Mouse (Mus musculus) CH12.LX (cell line): Measurements from ENCODE around the gene Zfp53. TPM values are rescaled to one million over a fixed set of nuclear protein-coding genes. Genes with fewer than 3 reads are reported as not detected.

ENCODE experiments used
- DNase-seq: peaks from one replicate; pipeline ENCODE4 v3.0.0-alpha.2; 2013; ENCODE audit errors: extremely low read depth
- H3K27ac ChIP-seq: 2 replicates; pipeline ENCODE4 v1.5.1; 2012; ENCODE audit warnings: low read depth, mild to moderate bottlenecking, control low read depth, moderate library complexity; ENCODE audit not compliant: insufficient read depth
- H3K27me3 ChIP-seq: replicated peaks from 2 replicates; pipeline ENCODE3; 2012; ENCODE audit warnings: inconsistent platforms
- H3K36me3 ChIP-seq, 2 experiments: replicated peaks in 1 of 2; 2 replicates each; pipeline versions ENCODE3 to v1.6.1; 2012; ENCODE audit warnings: inconsistent platforms in 1 of 2, low read length in 1 of 2, mild to moderate bottlenecking in 1 of 2, mixed read lengths in 1 of 2, moderate library complexity in 1 of 2; ENCODE audit not compliant: control insufficient read depth in 1 of 2, insufficient read depth in 1 of 2
- H3K4me1 ChIP-seq, 2 experiments: 2 replicates each; pipeline ENCODE4 v1.6.1; 2012; ENCODE audit warnings: inconsistent platforms in 1 of 2, moderate library complexity in 1 of 2; ENCODE audit not compliant: insufficient read depth in 2 of 2, control insufficient read depth in 1 of 2
- H3K4me2 ChIP-seq: 2 replicates; pipeline ENCODE4 v1.6.1; 2012; ENCODE audit warnings: low read depth, mild to moderate bottlenecking, control low read depth; ENCODE audit not compliant: poor library complexity, insufficient read depth, severe bottlenecking
- H3K4me3 ChIP-seq, 3 experiments: fragments of 150-350 bp in 1 of 3; sonication (generic) in 1 of 3; replicated peaks in 1 of 3; 2 replicates each; pipeline versions ENCODE3 to v1.5.1; 2011 to 2012; ENCODE audit warnings: low read depth in 2 of 3, low read length in 2 of 3, mild to moderate bottlenecking in 2 of 3, moderate library complexity in 2 of 3, control low read depth in 1 of 3, improper control_type of control experiment in 1 of 3, inconsistent platforms in 1 of 3, mixed read lengths in 1 of 3; ENCODE audit not compliant: poor library complexity in 1 of 3
- H3K79me2 ChIP-seq: replicated peaks from 2 replicates; pipeline ENCODE4 v1.6.1; 2012; ENCODE audit warnings: mild to moderate bottlenecking, moderate library complexity; ENCODE audit not compliant: control insufficient read depth, poor library complexity, insufficient read depth, severe bottlenecking; ENCODE audit errors: extremely low read depth
- H3K9ac ChIP-seq: 2 replicates; pipeline ENCODE4 v1.6.1; 2012; ENCODE audit warnings: low read depth, mild to moderate bottlenecking, control low read depth, moderate library complexity; ENCODE audit not compliant: insufficient read depth
- H3K9me3 ChIP-seq: replicated peaks from 2 replicates; pipeline ENCODE3; 2012; ENCODE audit warnings: low read length, inconsistent platforms, mixed read lengths
- BHLHE40 ChIP-seq: IDR thresholded peaks from 2 replicates; pipeline ENCODE4 v1.6.1; 2011; ENCODE audit warnings: mild to moderate bottlenecking, low read depth, low read length, improper control_type of control experiment
- CHD1 ChIP-seq: IDR thresholded peaks from 2 replicates; pipeline ENCODE4 v1.6.1; 2012; ENCODE audit warnings: low read depth, low read length, improper control_type of control experiment, inconsistent platforms
- CHD2 ChIP-seq: IDR thresholded peaks from 2 replicates; pipeline ENCODE4 v1.6.1; 2011; ENCODE audit warnings: low read length, improper control_type of control experiment
- CTCF ChIP-seq, 2 experiments: IDR thresholded peaks in 1 of 2; conservative IDR thresholded peaks in 1 of 2; 2 replicates each; pipeline ENCODE4 v1.5.1; 2011 to 2012; ENCODE audit warnings: low read depth in 2 of 2, low read length in 2 of 2, improper control_type of control experiment in 1 of 2, inconsistent platforms in 1 of 2, mild to moderate bottlenecking in 1 of 2, moderate library complexity in 1 of 2
- E2F4 ChIP-seq: IDR thresholded peaks from 2 replicates; pipeline ENCODE4 v1.6.1; 2011; ENCODE audit warnings: low read depth, low read length, improper control_type of control experiment; ENCODE audit not compliant: insufficient replicate concordance
- ELF1 ChIP-seq: IDR thresholded peaks from 2 replicates; pipeline ENCODE4 v1.6.1; 2014; ENCODE audit warnings: low read depth, mild to moderate bottlenecking, inconsistent platforms, low read length, improper control_type of control experiment
- EP300 ChIP-seq: IDR thresholded peaks from 2 replicates; pipeline ENCODE4 v1.6.1; 2011; ENCODE audit warnings: low read length, improper control_type of control experiment
- ETS1 ChIP-seq: conservative IDR thresholded peaks from 2 replicates; pipeline ENCODE4 v1.6.1; 2012; ENCODE audit warnings: low read depth, mild to moderate bottlenecking, inconsistent platforms, low read length, improper control_type of control experiment, moderate library complexity
- GABPA ChIP-seq: IDR thresholded peaks from 2 replicates; pipeline ENCODE4 v1.6.1; 2012; ENCODE audit warnings: low read depth, low read length, improper control_type of control experiment, inconsistent platforms; ENCODE audit not compliant: insufficient replicate concordance
- HCFC1 ChIP-seq: IDR thresholded peaks from 2 replicates; pipeline ENCODE4 v1.6.1; 2012; ENCODE audit warnings: low read depth, mild to moderate bottlenecking, inconsistent platforms, low read length, improper control_type of control experiment
- IRF4 ChIP-seq: IDR thresholded peaks from 2 replicates; pipeline ENCODE4 v1.6.1; 2014; ENCODE audit warnings: low read depth, mild to moderate bottlenecking, inconsistent platforms, low read length, improper control_type of control experiment
- JUN ChIP-seq: IDR thresholded peaks from 2 replicates; pipeline ENCODE4 v1.6.1; 2011; ENCODE audit warnings: low read depth, mild to moderate bottlenecking, low read length, improper control_type of control experiment, moderate library complexity; ENCODE audit not compliant: insufficient read depth
- JUND ChIP-seq: conservative IDR thresholded peaks from 2 replicates; pipeline ENCODE4 v1.6.1; 2011; ENCODE audit warnings: low read depth, low read length, improper control_type of control experiment
- KAT2A ChIP-seq: IDR thresholded peaks from 2 replicates; pipeline ENCODE4 v1.6.1; 2012; ENCODE audit warnings: low read length, improper control_type of control experiment, inconsistent platforms; ENCODE audit not compliant: insufficient replicate concordance
- MAFK ChIP-seq: IDR thresholded peaks from 2 replicates; pipeline ENCODE4 v1.6.1; 2011; ENCODE audit warnings: low read length, improper control_type of control experiment; ENCODE audit not compliant: insufficient replicate concordance
- MAX ChIP-seq: IDR thresholded peaks from 2 replicates; pipeline ENCODE4 v1.6.1; 2011; ENCODE audit warnings: low read length, improper control_type of control experiment
- MAZ ChIP-seq: IDR thresholded peaks from 2 replicates; pipeline ENCODE4 v1.6.1; 2012; ENCODE audit warnings: low read depth, mild to moderate bottlenecking, inconsistent platforms, low read length, improper control_type of control experiment, moderate library complexity
- MEF2A ChIP-seq: IDR thresholded peaks from 2 replicates; pipeline ENCODE4 v1.6.1; 2014; ENCODE audit warnings: low read depth, mild to moderate bottlenecking, inconsistent platforms, low read length, improper control_type of control experiment, borderline replicate concordance
- MXI1 ChIP-seq: IDR thresholded peaks from 2 replicates; pipeline ENCODE4 v1.6.1; 2011; ENCODE audit warnings: mild to moderate bottlenecking, low read depth, low read length, improper control_type of control experiment
- MYC ChIP-seq: IDR thresholded peaks from 2 replicates; pipeline ENCODE4 v1.6.1; 2011; ENCODE audit warnings: low read depth, mild to moderate bottlenecking, improper control_type of control experiment, low read length
- NELFE ChIP-seq: IDR thresholded peaks from 2 replicates; pipeline ENCODE4 v1.6.1; 2011; ENCODE audit warnings: low read depth, low read length, improper control_type of control experiment
- PAX5 ChIP-seq: IDR thresholded peaks from 2 replicates; pipeline ENCODE4 v1.6.1; 2012; ENCODE audit warnings: low read length, inconsistent platforms, mixed read lengths
- POLR2A ChIP-seq: IDR thresholded peaks from 2 replicates; pipeline ENCODE4 v1.6.1; 2011; ENCODE audit warnings: low read depth, mild to moderate bottlenecking, improper control_type of control experiment, low read length
- POLR2AphosphoS2 ChIP-seq: IDR thresholded peaks from 2 replicates; pipeline ENCODE4 v1.6.1; 2011; ENCODE audit warnings: low read depth, low read length, improper control_type of control experiment
- RAD21 ChIP-seq: IDR thresholded peaks from 2 replicates; pipeline ENCODE4 v1.6.1; 2011; ENCODE audit warnings: low read depth, mild to moderate bottlenecking, low read length, improper control_type of control experiment, moderate library complexity
- RCOR1 ChIP-seq: conservative IDR thresholded peaks from 2 replicates; pipeline ENCODE4 v1.6.1; 2012; ENCODE audit warnings: low read depth, mild to moderate bottlenecking, inconsistent platforms, low read length, improper control_type of control experiment
- SIN3A ChIP-seq: IDR thresholded peaks from 2 replicates; pipeline ENCODE4 v1.6.1; 2012; ENCODE audit warnings: low read length, improper control_type of control experiment, inconsistent platforms
- SMC3 ChIP-seq: IDR thresholded peaks from 2 replicates; pipeline ENCODE4 v1.6.1; 2011; ENCODE audit warnings: low read depth, low read length, improper control_type of control experiment
- TBP ChIP-seq: conservative IDR thresholded peaks from 2 replicates; pipeline ENCODE4 v1.6.1; 2011; ENCODE audit warnings: low read depth, low read length, improper control_type of control experiment
- TCF12 ChIP-seq: IDR thresholded peaks from 2 replicates; pipeline ENCODE4 v1.6.1; 2014; ENCODE audit warnings: low read depth, mild to moderate bottlenecking, inconsistent platforms, low read length, improper control_type of control experiment
- UBTF ChIP-seq: IDR thresholded peaks from 2 replicates; pipeline ENCODE4 v1.6.1; 2012; ENCODE audit warnings: low read depth, mild to moderate bottlenecking, inconsistent platforms, low read length, improper control_type of control experiment, moderate library complexity
- USF1 ChIP-seq: IDR thresholded peaks from 2 replicates; pipeline ENCODE4 v1.6.1; 2014; ENCODE audit warnings: low read depth, mild to moderate bottlenecking, inconsistent platforms, low read length, improper control_type of control experiment
- USF2 ChIP-seq: conservative IDR thresholded peaks from 2 replicates; pipeline ENCODE4 v1.6.1; 2011; ENCODE audit warnings: low read depth, low read length, improper control_type of control experiment
- ZC3H11A ChIP-seq: IDR thresholded peaks from 2 replicates; pipeline ENCODE4 v1.6.1; 2012; ENCODE audit warnings: low read depth, mild to moderate bottlenecking, inconsistent platforms, low read length, improper control_type of control experiment
- ZKSCAN1 ChIP-seq: IDR thresholded peaks from 2 replicates; pipeline ENCODE4 v1.6.1; 2012; ENCODE audit warnings: low read depth, inconsistent platforms, low read length, improper control_type of control experiment, borderline replicate concordance
- ZMIZ1 ChIP-seq: IDR thresholded peaks from 2 replicates; pipeline ENCODE4 v1.6.1; 2012; ENCODE audit warnings: low read depth, mild to moderate bottlenecking, inconsistent platforms, low read length, improper control_type of control experiment
- ZNF384 ChIP-seq: IDR thresholded peaks from 2 replicates; pipeline ENCODE4 v1.6.1; 2012; ENCODE audit warnings: low read depth, low read length, improper control_type of control experiment, inconsistent platforms
- dilution Hi-C: fragments of 300-500 bp; cut with MboI; formaldehyde crosslinking; loops from 2 replicates; pipeline ENCODE4 v1.14.3; 2020; ENCODE audit warnings: low sequenced_read_pairs; ENCODE audit not compliant: extremely low pct_unique_long_range_greater_than_20kb, extremely low pct_ligation_motif_present
- in situ Hi-C: fragments of 300-500 bp; cut with MboI; formaldehyde crosslinking; loops from 3 replicates; pipeline ENCODE4 v1.14.3; 2019; ENCODE audit warnings: low sequenced_read_pairs, low pct_ligation_motif_present, low pct_unique_long_range_greater_than_20kb, mixed read lengths
- polyA plus RNA-seq: library from polyadenylated mRNA; unstranded; fragments of >175 nt; gene quantifications from 2 replicates; pipeline ENCODE4 v1.2.1, GENCODE M21; 2012; ENCODE audit warnings: low read depth; ENCODE audit not compliant: insufficient read length
- total RNA-seq, 2 experiments: library from RNA; depleted of rRNA; stranded (reverse); fragments of 300-350 nt in 1 of 2; fragments of >200 nt in 1 of 2; gene quantifications; 2 replicates each; pipeline ENCODE4 v1.2.3; 2012 to 2014

The Zfp53 gene
- total and polyA plus RNA-seq, 3 experiments, result 2.4 to 8.4 (median 4.7) TPM

GRCm38 (mm10) chr17:21516201-21517129 is 27.7 kb downstream of the Zfp53 start:
- in situ Hi-C loops (loop anchor here (10.0 kb wide), 1 partner anchor 92 kb away; the partner anchor contains the start of gene Zfp54), dilution Hi-C loops (no loop called here)
- H3K36me3 ChIP-seq, result peaks cover 4 to 5% of the 10 kb centered on the region in 2 experiments
- no peaks in the 10 kb centered on the region for H3K27me3 ChIP-seq
- peak overlapping the region; percentile 55 to 78 (median 72) for H3K4me3 ChIP-seq
- peak overlapping the region; percentile 79 for H3K9ac ChIP-seq
- H3K79me2 ChIP-seq, result no peaks in the 10 kb centered on the region
- peaks cover 5% of the 10 kb centered on the region for H3K9me3 ChIP-seq
- DNase-seq, result peak; percentile 70
- peak overlapping the region; percentile 79 for H3K27ac ChIP-seq
- H3K4me2 ChIP-seq, result peak overlapping the region; percentile 90
- H3K4me1 ChIP-seq, result peaks cover 3 to 5% of the 10 kb centered on the region in 2 experiments
- TF ChIP-seq TBP (no peak; the same call in none of the 2 replicates), IRF4 (peak; percentile 18; the same call in 1 of the 2 replicates), JUND (no peak), MAZ (no peak), POLR2A (peak; percentile 86), GABPA (no peak), MAFK (no peak), ZC3H11A (no peak), ZKSCAN1 (no peak), SIN3A (peak; percentile 76; the same call in 1 of the 2 replicates), E2F4 (no peak), ETS1 (no peak), MEF2A (no peak), MAX (peak; percentile 95), BHLHE40 (no peak; the same call in none of the 2 replicates), HCFC1 (peak; percentile 8; the same call in 1 of the 2 replicates), SMC3 (peak; percentile 15; the same call in 1 of the 2 replicates), KAT2A (0 out of 2 replicates have a peak, but pooled peaks have one; percentile 35), RAD21 (no peak), RCOR1 (no peak), ELF1 (peak; percentile 73), USF2 (no peak), CTCF (conservative IDR thresholded peaks at IDR 0.05 in 1 of 2, IDR thresholded peaks at IDR 0.05 in 1 of 2; ENCODE audit: low read depth in 2 of 2, low read length in 2 of 2) (no peak), PAX5 (no peak), MYC (peak; percentile 97), JUN (no peak), POLR2AphosphoS2 (peak; percentile 65; the same call in 1 of the 2 replicates), CHD2 (0 out of 2 replicates have a peak, but pooled peaks have one; percentile 26), MXI1 (peak; percentile 98), CHD1 (peak; percentile 65; the same call in 1 of the 2 replicates), USF1 (no peak), ZMIZ1 (peak; percentile 61; the same call in 1 of the 2 replicates), UBTF (0 out of 2 replicates have a peak, but pooled peaks have one; percentile 64), ZNF384 (no peak), TCF12 (peak; percentile 85), NELFE (peak; percentile 90), EP300 (0 out of 2 replicates have a peak, but pooled peaks have one; percentile 18)
